Mouse (Mus musculus) stomach, postnatal 0 days (tissue): ENCODE results near the gene Fam71b.

ENCODE experiments used
- CTCF ChIP-seq: IDR thresholded peaks from 2 replicates; pipeline ENCODE4 v1.5.1; 2016; ENCODE audit warnings: antibody characterized with exemption, low read depth, mild to moderate bottlenecking, moderate library complexity
- EP300 ChIP-seq: optimal IDR thresholded peaks from 2 replicates; pipeline ENCODE3; 2016; ENCODE audit warnings: antibody characterized with exemption

- TF ChIP-seq CTCF (no peak), EP300 (no peak)
Measured at GRCm38 (mm10) chr11:46373071-46374030, 23.0 kb upstream of the Fam71b start.
